Mouse (Mus musculus) cerebellum, adult 9-10 months (tissue): Measurements from ENCODE around the gene Celsr3.
A peak's percentile ranks its signal among the peaks of the same experiment; 100 is the strongest.

ENCODE experiments used
- DNase-seq: peaks from one replicate; pipeline ENCODE4 v3.0.0; 2022

Gene Celsr3

GRCm38 (mm10) chr9:108807674-108808073 lies 18.4 kb upstream of the Celsr3 start:
- no peak for DNase-seq

GRCm38 (mm10) chr9:108808163-108808665 lies 17.9 kb upstream of the Celsr3 start, which contains the start of gene Nckipsd:
Gene Nckipsd (plus strand): TSS chr9:108808368.
- peak; percentile 94 for DNase-seq

GRCm38 (mm10) chr9:108809188-108809587 lies 16.9 kb upstream of the Celsr3 start:
- DNase-seq, result no peak

GRCm38 (mm10) chr9:108809723-108810122 lies 16.4 kb upstream of the Celsr3 start:
- no peak for DNase-seq

- no peak for DNase-seq
These were observed 15.6 kb upstream of the Celsr3 start for GRCm38 (mm10) chr9:108810516-108810915.

GRCm38 (mm10) chr9:108815557-108815956 lies 10.6 kb upstream of the Celsr3 start:
- DNase-seq, result no peak

GRCm38 (mm10) chr9:108819495-108819894 lies 6.6 kb upstream of the Celsr3 start:
- DNase-seq, result peak; percentile 73

- no peak for DNase-seq
These were observed 6.0 kb upstream of the Celsr3 start for GRCm38 (mm10) chr9:108820077-108820476.

- peak; percentile 67 for DNase-seq
These were observed 1.9 kb upstream of the Celsr3 start for GRCm38 (mm10) chr9:108824144-108824685.

- DNase-seq, result peak; percentile 100
These were observed 1.2 kb upstream of the Celsr3 start for GRCm38 (mm10) chr9:108824755-108825413.

GRCm38 (mm10) chr9:108826700-108827340 lies 700 bp downstream of the Celsr3 start:
- DNase-seq, result peak; percentile 82

GRCm38 (mm10) chr9:108827454-108827853 lies 1.3 kb downstream of the Celsr3 start:
- DNase-seq, result no peak

- DNase-seq, result peak; percentile 68
These were observed 1.8 kb downstream of the Celsr3 start for GRCm38 (mm10) chr9:108827906-108828305.

- no peak for DNase-seq
These were observed 5.5 kb downstream of the Celsr3 start for GRCm38 (mm10) chr9:108831637-108832036.

GRCm38 (mm10) chr9:108832390-108833108 lies 6.4 kb downstream of the Celsr3 start:
- peak; percentile 85 for DNase-seq

- peak; percentile 86 for DNase-seq
These were observed 16.9 kb downstream of the Celsr3 start for GRCm38 (mm10) chr9:108842989-108843388.

- no peak for DNase-seq
These were observed 19.3 kb downstream of the Celsr3 start for GRCm38 (mm10) chr9:108845390-108845789.

GRCm38 (mm10) chr9:108847374-108847773 lies 21.3 kb downstream of the Celsr3 start:
- no peak for DNase-seq

GRCm38 (mm10) chr9:108848419-108848818 lies 22.3 kb downstream of the Celsr3 start:
- DNase-seq, result no peak

- DNase-seq, result no peak
These were observed 26.9 kb downstream of the Celsr3 start, which contains the start of gene Slc26a6 for GRCm38 (mm10) chr9:108852976-108853375. Gene Slc26a6 (plus strand): TSS chr9:108853283.

- peak; percentile 97 for DNase-seq
These were observed 27.6 kb downstream of the Celsr3 start for GRCm38 (mm10) chr9:108853635-108854240.

- peak; percentile 84 for DNase-seq
These were observed 28.1 kb downstream of the Celsr3 start for GRCm38 (mm10) chr9:108854241-108854696.

GRCm38 (mm10) chr9:108855335-108855734 lies 29.2 kb downstream of the Celsr3 start:
- DNase-seq, result no peak
